Mouse (Mus musculus): Measurements from ENCODE around the gene Cmah.

Gene Cmah

GRCm38 (mm10) chr13:24481615-24482295 is 154.6 kb downstream of the Cmah start:
- DNase-seq (ENCODE audit: low read depth) = peak; percentile 80

GRCm38 (mm10) chr13:24483691-24484090 is 156.5 kb downstream of the Cmah start:
- no peak for DNase-seq (ENCODE audit: low read depth)

GRCm38 (mm10) chr13:24484811-24485210 is 157.6 kb downstream of the Cmah start:
- no peak for DNase-seq (ENCODE audit: low read depth)

- DNase-seq (ENCODE audit: low read depth) = no peak
Measured at GRCm38 (mm10) chr13:24485964-24486363, 158.8 kb downstream of the Cmah start.

GRCm38 (mm10) chr13:24486403-24486802 is 159.2 kb downstream of the Cmah start:
- DNase-seq (ENCODE audit: low read depth) = no peak

GRCm38 (mm10) chr13:24487061-24487460 is 159.9 kb downstream of the Cmah start:
- no peak for DNase-seq (ENCODE audit: low read depth)

GRCm38 (mm10) chr13:24487546-24487945 is 160.3 kb downstream of the Cmah start:
- DNase-seq (ENCODE audit: low read depth) = no peak

GRCm38 (mm10) chr13:24488526-24489070 is 161.4 kb downstream of the Cmah start:
- DNase-seq (ENCODE audit: low read depth) = no peak

- no peak for DNase-seq (ENCODE audit: low read depth)
Measured at GRCm38 (mm10) chr13:24489515-24489914, 162.3 kb downstream of the Cmah start.

- DNase-seq (ENCODE audit: low read depth) = no peak
Measured at GRCm38 (mm10) chr13:24490041-24490440, 162.8 kb downstream of the Cmah start.

GRCm38 (mm10) chr13:24491101-24491500 is 163.9 kb downstream of the Cmah start:
- DNase-seq (ENCODE audit: low read depth) = no peak

GRCm38 (mm10) chr13:24493784-24494183 is 166.6 kb downstream of the Cmah start:
- DNase-seq (ENCODE audit: low read depth) = no peak

GRCm38 (mm10) chr13:24496353-24496752 is 169.1 kb downstream of the Cmah start:
- DNase-seq (ENCODE audit: low read depth) = no peak

GRCm38 (mm10) chr13:24497001-24497400 is 169.8 kb downstream of the Cmah start:
- DNase-seq (ENCODE audit: low read depth) = no peak

GRCm38 (mm10) chr13:24498342-24498741 is 171.1 kb downstream of the Cmah start:
- DNase-seq (ENCODE audit: low read depth) = no peak

GRCm38 (mm10) chr13:24499505-24499904 is 172.3 kb downstream of the Cmah start:
- peak; percentile 90 for DNase-seq (ENCODE audit: low read depth)

- peak; percentile 89 for DNase-seq (ENCODE audit: low read depth)
Measured at GRCm38 (mm10) chr13:24501179-24501905, 174.1 kb downstream of the Cmah start.

- no peak for DNase-seq (ENCODE audit: low read depth)
Measured at GRCm38 (mm10) chr13:24501919-24502318, 174.7 kb downstream of the Cmah start.

GRCm38 (mm10) chr13:24505812-24506211 is 178.6 kb downstream of the Cmah start:
- DNase-seq (ENCODE audit: low read depth) = no peak

GRCm38 (mm10) chr13:24507156-24507555 is 180.0 kb downstream of the Cmah start:
- no peak for DNase-seq (ENCODE audit: low read depth)

- no peak for DNase-seq (ENCODE audit: low read depth)
Measured at GRCm38 (mm10) chr13:24508917-24509316, 181.7 kb downstream of the Cmah start.

GRCm38 (mm10) chr13:24511367-24511766 is 184.2 kb downstream of the Cmah start:
- peak; percentile 93 for DNase-seq (ENCODE audit: low read depth)

- DNase-seq (ENCODE audit: low read depth) = no peak
Measured at GRCm38 (mm10) chr13:24511932-24512520, 184.8 kb downstream of the Cmah start.
